ENCODE assay signal across 12 mouse cellular contexts in the genomic region with DNA sequence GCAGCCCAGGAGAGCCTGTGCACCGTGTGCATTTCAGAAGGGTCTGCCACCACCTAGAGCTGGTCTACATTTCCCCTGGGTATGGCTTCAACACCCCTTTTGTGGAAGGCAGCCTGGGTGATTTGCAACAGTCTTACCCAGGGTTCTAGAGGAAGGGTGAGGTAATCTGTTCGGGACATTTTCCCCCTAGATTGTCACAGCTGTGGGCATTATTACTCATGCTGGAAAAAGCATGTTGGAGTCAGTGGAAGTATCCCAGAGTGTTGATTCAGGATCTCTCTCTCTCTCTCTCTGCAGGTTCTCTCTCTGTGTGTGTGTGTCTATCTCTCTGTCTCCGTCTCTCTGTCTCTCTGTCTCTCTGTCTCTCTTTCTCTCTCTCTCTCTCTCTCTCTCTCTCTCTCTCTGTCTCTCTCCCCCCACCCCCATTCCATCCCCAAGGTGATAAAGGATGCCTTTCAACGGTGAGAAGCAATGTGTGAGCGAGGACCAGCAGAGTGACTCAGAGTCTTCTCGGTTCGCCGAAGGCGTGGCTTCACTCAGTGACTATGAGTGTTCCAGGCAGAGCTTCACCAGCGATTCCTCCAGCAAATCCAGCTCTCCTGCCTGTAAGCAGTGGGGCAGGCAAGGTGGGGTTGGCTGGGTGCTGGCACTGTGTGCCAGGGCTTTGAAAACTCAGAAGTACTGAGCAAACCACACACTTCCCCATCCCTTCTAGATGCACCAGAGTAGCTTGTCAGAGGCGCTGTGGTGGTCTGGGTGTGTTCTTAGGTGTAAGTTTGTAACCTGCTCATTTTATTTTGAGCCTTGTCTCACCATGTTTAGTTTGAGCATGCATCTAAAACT. TPM values are rescaled to one million over a fixed set of nuclear protein-coding genes. Genes with fewer than 3 reads are reported as not detected.
DNase-seq lines count a peak whose midpoint lies in the region; ATAC-seq and TF ChIP-seq lines count a peak whose summit lies in the region.
"Had no signal": no experiment of that assay in that cellular context is flagged by ENCODE, and none has a peak within 500 bp of the region (broad histone marks: within the 10 kb centered on the region; RNA-seq: fewer than 3 reads in every experiment).

No protein-coding gene starts in this region.

- H3K9ac ChIP-seq in heart, adult 2 months (ENCODE audit: low read depth, low read length) = peak overlapping the region; percentile 52
- H3K9ac ChIP-seq in liver, postnatal 0 days (replicated peaks) = no peak overlapping the region
- no peak overlapping the region for H3K9ac ChIP-seq in hindbrain, embryonic 11.5 days (ENCODE audit: low read depth, low read length)
- H3K9ac ChIP-seq: liver, embryonic 13.5 days had no signal

- no peak for TF ChIP-seq CTCF in heart, adult 2 months (IDR thresholded peaks at IDR 0.05)
- no peak for TF ChIP-seq CTCF in liver, postnatal 0 days (IDR thresholded peaks at IDR 0.05; ENCODE audit: low read depth)
- TF ChIP-seq CTCF in kidney, adult 2 months (conservative IDR thresholded peaks at IDR 0.05; ENCODE audit: insufficient read depth, insufficient read length, low read depth, low read length) = no peak

- H3K4me1 ChIP-seq in heart, adult 2 months (ENCODE audit: control insufficient read depth, insufficient read depth, low read length) = peaks cover 33% of the 10 kb centered on the region
- peaks cover 9% of the 10 kb centered on the region; the same call in 1 of the 2 replicates for H3K4me1 ChIP-seq in liver, postnatal 0 days (ENCODE audit: insufficient read depth)
- H3K4me1 ChIP-seq in hindbrain, embryonic 11.5 days (replicated peaks; ENCODE audit: control insufficient read depth, insufficient read depth, low read length) = no peaks in the 10 kb centered on the region
- no peaks in the 10 kb centered on the region for H3K4me1 ChIP-seq in kidney, adult 2 months (ENCODE audit: control insufficient read depth, insufficient read depth, low read length)
- H3K4me1 ChIP-seq: midbrain, embryonic 10.5 days had no signal

- no peaks in the 10 kb centered on the region for H3K27me3 ChIP-seq in heart, adult 2 months (ENCODE audit: control insufficient read depth, insufficient read depth, low read length)
- H3K27me3 ChIP-seq in liver, postnatal 0 days (ENCODE audit: insufficient read depth, low read length) = no peaks in the 10 kb centered on the region
- H3K27me3 ChIP-seq in hindbrain, embryonic 11.5 days (ENCODE audit: control insufficient read depth, insufficient read depth, low read length) = no peaks in the 10 kb centered on the region
- H3K27me3 ChIP-seq in kidney, adult 2 months (replicated peaks; ENCODE audit: control insufficient read depth, insufficient read depth, low read length) = no peaks in the 10 kb centered on the region
- H3K27me3 ChIP-seq: liver, embryonic 13.5 days had no signal

- WGBS in heart, adult 2 months = 23% methylated on average over 11 of the region's 11 CpGs
- 59% methylated on average over 11 of the region's 11 CpGs for WGBS in liver, postnatal 0 days (ENCODE audit: insufficient replicate concordance)
- WGBS in hindbrain, embryonic 11.5 days = 77% methylated on average over 11 of the region's 11 CpGs
- 61% methylated on average over 11 of the region's 11 CpGs for WGBS in kidney, adult 2 months

- no peak overlapping the region for H3K4me3 ChIP-seq in heart, adult 2 months
- H3K4me3 ChIP-seq in liver, postnatal 0 days (ENCODE audit: low read depth, low read length) = no peak overlapping the region
- no peak overlapping the region for H3K4me3 ChIP-seq in hindbrain, embryonic 11.5 days (ENCODE audit: low read depth, low read length)
- no peak overlapping the region for H3K4me3 ChIP-seq in kidney, adult 2 months (ENCODE audit: insufficient read depth, low read depth, low read length)
- H3K4me3 ChIP-seq: liver, embryonic 13.5 days; midbrain, embryonic 10.5 days had no signal

- TF ChIP-seq POLR2A in heart, adult 2 months (IDR thresholded peaks at IDR 0.05; ENCODE audit: insufficient read depth, low read depth, low read length) = no peak
- no peak for TF ChIP-seq POLR2A in kidney, adult 2 months (IDR thresholded peaks at IDR 0.05; ENCODE audit: low read depth, low read length)

- intact Hi-C loops in heart, adult 2 months (cut with DNase I) = no loop called here

- TF ChIP-seq EP300 in heart, adult 2 months (IDR thresholded peaks at IDR 0.05; ENCODE audit: insufficient read depth, low read depth, low read length) = no peak
- no peak for TF ChIP-seq EP300 in liver, postnatal 0 days (IDR thresholded peaks at IDR 0.05; ENCODE audit: low read depth)

- peak overlapping the region; percentile 30; the same call in 1 of the 2 replicates for H3K4me2 ChIP-seq in liver, postnatal 0 days (ENCODE audit: low read depth, low read length)
- no peak overlapping the region for H3K4me2 ChIP-seq in hindbrain, embryonic 11.5 days (replicated peaks; ENCODE audit: low read depth, low read length)
- H3K4me2 ChIP-seq: liver, embryonic 13.5 days had no signal

- H3K9me3 ChIP-seq in liver, postnatal 0 days (ENCODE audit: low read length) = no peaks in the 10 kb centered on the region
- no peaks in the 10 kb centered on the region for H3K9me3 ChIP-seq in hindbrain, embryonic 11.5 days (ENCODE audit: control insufficient read depth, low read length)
- H3K9me3 ChIP-seq: liver, embryonic 13.5 days; midbrain, embryonic 10.5 days had no signal

- ATAC-seq in liver, postnatal 0 days = no peak; the same call in 1 of the 2 replicates
- no peak for ATAC-seq in hindbrain, embryonic 11.5 days (ENCODE audit: low FRiP score)

- DNase-seq in heart, adult 2 months = no peak
- DNase-seq in heart, adult 8-10 months (ENCODE audit: low spot score) = no peak
- DNase-seq in 3134 (ENCODE audit: extremely low read depth, insufficient read length, low spot score) (peak; percentile 42), NIH3T3 (ENCODE audit: low read depth) (peak; percentile 54)
- DNase-seq in liver, postnatal 0 days = no peak
- no peak for DNase-seq in yolk sac, embryonic 10.5 days (ENCODE audit: low spot score)
- DNase-seq in hindbrain, embryonic 11.5 days (ENCODE audit: low spot score) = no peak
- no peak for DNase-seq in kidney, adult 2 months
- DNase-seq: cerebellum, postnatal 25 days; kidney, adult 8-10 months; liver, embryonic 13.5 days had no signal

- H3K79me2 ChIP-seq in heart, adult 2 months (replicated peaks; ENCODE audit: control insufficient read depth, insufficient read depth, low read length) = peaks cover 8% of the 10 kb centered on the region

- H3K36me3 ChIP-seq in heart, adult 2 months (ENCODE audit: control insufficient read depth, insufficient read depth, low read length) = peaks cover 65% of the 10 kb centered on the region
- peaks cover 31% of the 10 kb centered on the region for H3K36me3 ChIP-seq in liver, postnatal 0 days (replicated peaks; ENCODE audit: insufficient read depth, low read length)
- no peaks in the 10 kb centered on the region for H3K36me3 ChIP-seq in hindbrain, embryonic 11.5 days (ENCODE audit: control insufficient read depth, insufficient read depth, low read length)
- no peaks in the 10 kb centered on the region; the same call in 1 of the 2 replicates for H3K36me3 ChIP-seq in kidney, adult 2 months (ENCODE audit: control insufficient read depth, insufficient read depth, low read length)
- H3K36me3 ChIP-seq: midbrain, embryonic 10.5 days had no signal

- H3K27ac ChIP-seq in heart, adult 2 months = peak overlapping the region; percentile 32
- no peak overlapping the region for H3K27ac ChIP-seq in liver, postnatal 0 days (ENCODE audit: low read depth)
- H3K27ac ChIP-seq in hindbrain, embryonic 11.5 days (ENCODE audit: low read depth, low read length) = no peak overlapping the region
- no peak overlapping the region for H3K27ac ChIP-seq in kidney, adult 2 months (ENCODE audit: insufficient read depth, low read depth, low read length)
- H3K27ac ChIP-seq: liver, embryonic 13.5 days; midbrain, embryonic 10.5 days had no signal

RNA-seq across cellular contexts. Expression of a gene that starts 8.2 kb away (rescaled TPM):
- 100 to 1,000 TPM; 118 to 157 TPM for total RNA-seq in heart, adult 2 months (2021)
- 129 and 204 TPM in 2 replicates for polyA plus RNA-seq in heart, adult 2 months (2012; rRNA removed)
- total RNA-seq in heart, adult 8-10 months (2022) = 100 to 1,000 TPM in 3 of 4 experiments, 10 to 100 TPM in 1; 89.2 to 200 (median 123) TPM
- 29.8 and 36.8 TPM in 2 replicates for polyA plus RNA-seq in liver, postnatal 0 days (2015; fragmentation: Nextera tagmentation; extraction: Ambion mirVana)
- 11.5 and 13.0 TPM in 2 replicates for polyA plus RNA-seq in hindbrain, embryonic 11.5 days (2014; fragmentation: Nextera tagmentation; extraction: Ambion mirVana)
- 24.0 and 32.3 TPM in 2 replicates for polyA plus RNA-seq in kidney, adult 2 months (2012; rRNA removed)

RNA-seq across cellular contexts. Expression of a gene that starts 37.4 kb away (rescaled TPM):
- total RNA-seq in heart, adult 2 months (2021) = 10 to 100 TPM in 1 of 2 experiments, 1 to 10 TPM in 1; 8.9 to 10.9 TPM
- polyA plus RNA-seq in heart, adult 2 months (2012; rRNA removed) = 3.0 and 5.1 TPM in 2 replicates
- total RNA-seq in heart, adult 8-10 months (2022) = 10 to 100 TPM; 10.7 to 11.6 (median 11.0) TPM
- polyA plus RNA-seq in liver, postnatal 0 days (2015; fragmentation: Nextera tagmentation; extraction: Ambion mirVana) = 2.8 and 3.9 TPM in 2 replicates
- polyA plus RNA-seq in hindbrain, embryonic 11.5 days (2014; fragmentation: Nextera tagmentation; extraction: Ambion mirVana) = 18.2 and 19.5 TPM in 2 replicates
- 3.7 and 5.1 TPM in 2 replicates for polyA plus RNA-seq in kidney, adult 2 months (2012; rRNA removed)

RNA-seq across cellular contexts. Expression of a gene that starts 50.8 kb away (rescaled TPM):
- 10 to 100 TPM; 29.9 to 31.4 TPM for total RNA-seq in heart, adult 2 months (2021)
- 17.2 and 20.9 TPM in 2 replicates for polyA plus RNA-seq in heart, adult 2 months (2012; rRNA removed)
- total RNA-seq in heart, adult 8-10 months (2022) = 10 to 100 TPM; 18.2 to 26.3 (median 22.8) TPM
- 10.3 and 10.6 TPM in 2 replicates for polyA plus RNA-seq in liver, postnatal 0 days (2015; fragmentation: Nextera tagmentation; extraction: Ambion mirVana)
- 90.8 and 91.1 TPM in 2 replicates for polyA plus RNA-seq in hindbrain, embryonic 11.5 days (2014; fragmentation: Nextera tagmentation; extraction: Ambion mirVana)
- 6.5 and 7.8 TPM in 2 replicates for polyA plus RNA-seq in kidney, adult 2 months (2012; rRNA removed)

Comparison
In these comparisons a context has a peak if more than half of its experiments do, and no peak if none do; other contexts are left out.
1. DNase-seq: peak in 3134 (single experiment) and NIH3T3 (single experiment); none in heart, adult 2 months (0 of 2), heart, adult 8-10 months (single experiment), liver, postnatal 0 days (single experiment), yolk sac, embryonic 10.5 days (single experiment), hindbrain, embryonic 11.5 days (single experiment) and kidney, adult 2 months (single experiment).